Mouse (Mus musculus) adrenal gland, postnatal 10 days (tissue): ENCODE data around the gene Slc25a45. TPM values are rescaled to one million over a fixed set of nuclear protein-coding genes. Genes with fewer than 3 reads are reported as not detected.
"Not testable (repeated sequence)": the region's sequence is repeated elsewhere in the genome, so short reads cannot be mapped to it uniquely, and the experiment has no call there.

Experiments used
- DNase-seq: peaks from one replicate; pipeline ENCODE4 v3.0.0; 2021; ENCODE audit warnings: mixed read lengths
- total RNA-seq, 2 experiments: library from RNA; stranded (reverse); gene quantifications; 2 replicates each; pipeline ENCODE4 v1.2.3; 2021

Gene Slc25a45
- total RNA-seq, 2 experiments from 2014 or later = 13.4 to 14.2 TPM

DNA sequence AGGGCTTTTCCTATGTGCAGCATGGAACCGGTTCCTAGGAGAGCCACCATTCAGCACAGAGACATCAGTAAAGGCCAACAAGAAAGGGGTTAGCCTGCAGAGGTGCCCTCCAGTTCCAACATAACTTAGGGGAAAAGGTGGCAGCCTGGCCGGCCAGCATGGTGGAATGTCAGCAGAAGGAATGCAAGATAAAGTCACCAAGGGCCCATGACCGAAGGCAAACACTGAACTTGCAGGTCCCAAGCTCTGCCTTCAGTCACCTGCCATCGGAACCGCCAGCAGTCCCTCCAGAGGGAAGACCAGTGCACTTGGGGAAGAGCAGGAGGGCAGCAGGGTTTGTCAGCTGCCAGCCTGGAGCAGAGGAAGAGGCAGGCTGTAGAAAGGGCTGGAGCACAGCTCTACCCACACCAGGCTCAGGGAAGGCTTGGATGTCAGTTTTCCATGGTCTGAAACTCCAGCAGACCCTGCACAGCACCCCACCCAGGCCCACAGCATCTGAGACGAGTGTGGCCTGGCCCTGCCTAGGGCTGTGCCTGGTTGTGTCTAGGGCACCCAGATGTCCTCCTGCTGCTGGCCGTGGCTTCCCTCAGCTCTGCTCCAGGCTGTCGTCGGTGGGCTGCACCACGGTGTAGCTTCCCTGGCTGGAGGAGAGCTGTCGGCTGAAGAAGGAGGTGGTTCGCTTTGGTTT lies 25.4 kb upstream of the Slc25a45 start:
- peak; percentile 6 for DNase-seq

DNA sequence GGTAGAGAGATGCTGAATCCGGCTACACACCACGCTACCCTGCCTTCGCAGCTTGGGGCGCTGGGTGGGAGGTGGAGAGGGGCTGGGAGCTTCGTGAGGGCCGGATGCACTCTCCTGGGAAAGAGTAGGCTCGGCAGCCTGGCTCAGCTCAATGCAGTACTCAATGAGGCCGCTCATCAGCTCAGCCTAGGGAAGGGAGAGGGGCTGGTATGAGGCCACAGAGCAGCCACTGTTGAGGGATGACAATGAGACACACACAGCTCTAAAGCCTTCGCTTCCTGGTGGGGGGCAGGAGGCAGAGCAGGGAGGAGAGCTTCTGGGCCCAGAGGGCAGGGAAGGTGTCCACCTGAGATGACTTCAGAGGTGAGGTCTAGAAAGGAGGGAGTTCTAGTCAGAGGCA lies 21.0 kb upstream of the Slc25a45 start:
- DNase-seq = no peak

DNA sequence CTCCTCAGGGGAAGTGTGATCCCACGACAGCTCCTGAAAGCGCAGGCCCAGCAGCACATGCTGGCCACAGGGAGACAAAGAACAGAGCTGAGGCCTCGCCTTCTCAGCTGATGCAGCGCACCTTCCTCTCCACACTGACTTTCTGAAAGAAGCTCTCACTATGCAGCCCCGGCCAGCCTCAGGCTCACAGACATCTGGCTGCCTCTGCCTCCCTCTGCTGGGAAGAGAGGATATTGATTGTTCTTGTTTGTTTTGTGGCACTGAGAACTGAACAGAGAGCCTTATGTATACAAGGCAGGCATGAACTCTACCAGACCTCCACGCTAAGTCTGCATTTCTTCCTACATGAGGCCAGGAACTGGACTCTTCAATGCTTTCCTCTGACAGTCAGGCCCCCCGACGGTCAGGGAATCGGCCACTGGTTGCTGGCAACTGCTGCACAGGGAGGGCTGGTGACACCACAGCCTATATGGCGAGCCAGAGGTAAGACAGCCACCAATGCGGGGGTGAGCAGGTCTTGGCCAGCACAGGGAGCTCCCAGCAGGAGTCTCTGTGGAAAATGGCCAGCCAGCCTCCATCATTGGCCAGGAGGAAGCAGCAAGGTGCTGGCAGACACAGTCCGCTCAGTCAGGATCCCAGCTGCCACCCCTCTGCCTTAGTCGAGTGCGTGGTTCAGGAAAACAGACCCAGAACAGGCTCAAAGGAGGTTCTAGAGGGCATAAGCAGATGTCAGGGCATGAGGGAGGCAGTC lies 15.1 kb upstream of the Slc25a45 start:
- DNase-seq = no peak

DNA sequence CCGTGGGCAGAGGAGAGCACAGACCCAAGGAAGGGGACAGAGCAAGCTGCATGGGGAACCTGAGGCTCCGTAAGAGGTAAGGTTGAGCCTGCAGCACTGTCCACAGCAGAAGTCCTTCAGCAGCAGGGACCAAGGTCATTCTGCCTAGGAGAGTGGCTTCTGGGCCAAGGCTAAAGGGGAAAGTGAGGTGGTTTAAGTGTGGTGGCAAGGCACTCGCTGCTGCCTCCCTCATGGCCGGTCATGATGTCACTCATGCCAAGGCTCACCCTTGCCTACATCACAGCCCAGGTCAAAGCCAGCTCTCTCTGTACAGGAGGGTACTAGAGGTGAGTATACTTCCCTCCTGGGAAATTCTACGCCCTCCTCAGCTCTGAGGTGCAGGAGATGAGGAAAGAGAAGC lies 13.8 kb upstream of the Slc25a45 start:
- peak; percentile 24 for DNase-seq

DNA sequence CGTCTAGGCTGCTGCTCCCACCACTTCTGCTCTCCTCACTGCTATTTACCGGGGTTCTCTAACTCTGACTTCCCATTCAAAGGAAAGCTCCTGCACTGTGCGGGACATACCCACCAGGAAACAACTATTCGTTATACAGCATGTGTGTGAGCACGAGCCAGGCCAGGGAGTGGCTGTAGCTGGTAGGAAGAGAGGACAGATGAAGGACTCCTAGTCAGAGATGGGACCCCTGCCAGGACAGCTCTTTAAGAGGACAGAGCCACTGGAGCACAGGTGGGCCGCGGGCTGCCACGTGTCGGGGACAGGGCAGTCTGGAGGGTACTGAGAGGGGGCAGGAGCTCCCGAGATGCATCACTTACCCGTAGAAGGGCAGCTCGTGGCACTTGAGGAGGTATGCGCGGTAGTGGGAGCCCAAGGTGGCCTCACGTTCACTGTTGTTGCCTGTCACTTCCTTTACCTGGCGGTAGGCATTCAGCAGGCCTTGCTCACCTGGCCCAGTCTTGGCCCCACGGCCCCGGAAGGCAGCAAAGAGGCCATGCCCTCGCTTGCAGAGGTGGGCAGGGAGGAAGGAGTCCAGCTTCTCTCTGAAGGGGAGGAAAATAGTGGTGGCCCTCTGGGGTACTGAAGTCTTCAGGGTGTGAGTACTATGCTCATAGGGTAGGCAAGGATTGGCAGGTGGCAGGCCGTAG lies 12.8 kb upstream of the Slc25a45 start:
- no peak for DNase-seq

GRCm38 (mm10) chr19:5868096-5868495 lies 9.5 kb upstream of the Slc25a45 start:
- DNase-seq = peak; percentile 56

GRCm38 (mm10) chr19:5871273-5871672 lies 6.3 kb upstream of the Slc25a45 start:
- DNase-seq = peak; percentile 30

- no peak for DNase-seq
These were observed 5.9 kb upstream of the Slc25a45 start for GRCm38 (mm10) chr19:5871683-5872082.

GRCm38 (mm10) chr19:5872528-5872927 lies 5.1 kb upstream of the Slc25a45 start:
- DNase-seq = no peak

DNA sequence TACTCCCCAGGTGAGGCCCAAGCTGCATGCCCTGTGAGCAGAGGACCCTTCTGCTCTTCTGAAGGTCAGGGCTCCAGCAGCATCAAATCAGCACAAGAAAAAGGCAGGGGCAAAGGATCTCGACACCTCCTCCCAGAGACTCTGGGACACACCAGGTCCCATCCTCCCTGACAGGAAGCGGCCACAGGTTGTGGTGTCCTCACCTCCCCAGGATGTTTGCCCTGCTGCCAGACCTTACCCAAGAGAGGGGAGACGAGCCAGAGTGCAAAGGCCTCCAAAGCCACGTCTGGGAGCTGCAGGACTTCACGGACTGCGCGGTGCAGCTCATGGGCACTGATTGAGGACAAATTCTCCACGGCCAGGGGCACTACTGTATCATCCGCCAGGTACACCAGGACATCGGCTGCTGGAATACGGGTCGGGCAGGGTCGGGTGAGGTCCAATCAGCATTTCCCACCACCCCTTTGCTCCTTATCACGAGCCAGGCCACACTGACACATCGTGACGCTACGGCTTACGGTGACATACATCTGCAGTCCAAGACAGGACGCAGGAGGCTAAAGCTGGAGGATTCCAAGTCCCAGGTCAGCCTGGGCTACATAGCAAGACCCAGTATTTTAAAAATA lies 4.6 kb upstream of the Slc25a45 start:
- no peak for DNase-seq

DNA sequence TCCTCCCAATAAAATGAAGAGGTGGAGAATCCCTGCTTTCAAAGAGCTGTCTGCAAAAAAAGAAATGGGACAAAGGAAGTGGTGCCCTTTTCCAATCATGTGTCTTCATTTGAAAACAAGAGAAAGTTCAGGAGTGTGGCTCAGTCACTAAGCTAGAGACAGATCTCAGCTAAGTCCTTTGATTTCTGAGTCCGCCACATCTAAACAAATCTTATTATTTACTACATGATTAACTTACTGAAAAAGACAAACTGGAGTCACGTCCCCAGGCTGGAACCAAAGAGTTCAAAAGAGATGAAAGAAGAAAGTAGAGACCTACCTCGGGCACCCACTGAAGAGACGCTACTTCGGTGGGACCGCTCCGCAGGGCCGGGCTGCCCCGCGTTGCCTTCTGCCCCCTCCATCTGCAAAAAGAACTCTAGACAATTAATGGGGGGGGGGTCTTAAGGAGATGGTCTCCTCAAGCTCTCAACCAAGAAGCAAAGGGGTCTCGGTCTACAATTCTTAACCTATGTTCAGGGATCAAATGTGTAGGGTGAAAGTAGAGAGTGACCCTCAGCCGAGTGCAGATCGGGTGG lies 3.1 kb upstream of the Slc25a45 start:
- no peak for DNase-seq

- peak; percentile 94 for DNase-seq
These were observed 2.6 kb upstream of the Slc25a45 start, which contains the start of gene Frmd8 for GRCm38 (mm10) chr19:5874969-5875480. Gene Frmd8 (minus strand): TSS chr19:5875274.

DNA sequence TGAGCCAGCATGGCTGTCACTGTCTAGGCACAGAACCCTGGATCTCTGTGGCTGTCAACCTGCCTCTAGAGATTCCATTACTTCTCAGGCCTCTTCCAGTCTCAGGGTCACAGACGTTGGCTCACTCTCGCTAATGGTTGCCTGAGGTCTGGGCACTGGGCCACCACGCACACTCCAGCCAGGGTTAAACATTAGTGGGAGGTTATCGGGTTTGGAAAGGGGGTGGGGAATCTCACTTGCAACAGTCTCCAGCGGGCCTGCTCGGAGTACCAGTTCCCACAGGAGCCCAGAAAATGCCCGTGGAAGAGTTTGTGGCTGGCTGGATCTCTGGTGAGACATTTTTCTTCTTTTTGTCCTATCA lies 734 bp downstream of the Slc25a45 start:
- peak; percentile 89 for DNase-seq

- DNase-seq = peak; percentile 46
These were observed 1.3 kb downstream of the Slc25a45 start for GRCm38 (mm10) chr19:5878916-5879315.

DNA sequence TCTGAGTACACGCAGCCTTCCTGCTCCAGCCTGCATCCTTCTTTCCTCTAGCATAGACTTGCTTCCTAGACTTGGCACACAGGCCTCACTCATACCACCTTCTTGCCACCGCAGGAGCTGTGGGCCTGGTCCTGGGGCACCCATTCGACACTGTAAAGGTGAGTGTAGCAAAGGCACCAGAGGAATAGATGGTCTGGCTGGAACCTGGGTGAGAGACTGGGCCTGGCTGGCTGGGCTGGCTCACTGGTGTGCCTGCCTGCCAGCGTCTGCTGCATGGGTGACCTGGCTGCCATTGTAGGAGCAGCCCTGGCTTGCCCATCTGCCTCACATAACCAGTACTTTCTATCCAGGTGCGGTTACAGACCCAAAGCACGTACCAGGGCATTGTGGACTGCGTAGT lies 2.1 kb downstream of the Slc25a45 start:
- DNase-seq = no peak

GRCm38 (mm10) chr19:5881155-5881554 lies 3.5 kb downstream of the Slc25a45 start:
- no peak for DNase-seq

DNA sequence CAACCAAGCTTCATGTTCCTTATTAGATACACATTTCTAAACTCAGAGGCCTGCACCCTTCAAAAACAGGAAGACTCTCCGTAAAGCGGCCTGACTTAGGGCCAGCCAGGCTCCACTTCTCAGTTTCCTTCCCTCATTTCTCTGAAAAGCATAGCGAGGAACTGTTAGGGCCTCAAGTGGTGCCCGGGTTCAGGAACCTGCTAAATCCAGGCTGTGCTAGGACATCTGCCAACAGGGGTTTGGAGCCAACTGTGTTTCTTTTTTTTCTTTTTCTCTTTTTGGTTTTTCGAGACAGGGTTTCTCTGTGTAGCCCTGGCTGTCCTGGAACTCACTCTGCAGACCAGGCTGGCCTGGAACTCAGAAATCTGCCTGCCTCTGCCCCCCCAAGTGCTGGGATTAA lies 4.5 kb downstream of the Slc25a45 start:
- DNase-seq = not testable (repeated sequence)

DNA sequence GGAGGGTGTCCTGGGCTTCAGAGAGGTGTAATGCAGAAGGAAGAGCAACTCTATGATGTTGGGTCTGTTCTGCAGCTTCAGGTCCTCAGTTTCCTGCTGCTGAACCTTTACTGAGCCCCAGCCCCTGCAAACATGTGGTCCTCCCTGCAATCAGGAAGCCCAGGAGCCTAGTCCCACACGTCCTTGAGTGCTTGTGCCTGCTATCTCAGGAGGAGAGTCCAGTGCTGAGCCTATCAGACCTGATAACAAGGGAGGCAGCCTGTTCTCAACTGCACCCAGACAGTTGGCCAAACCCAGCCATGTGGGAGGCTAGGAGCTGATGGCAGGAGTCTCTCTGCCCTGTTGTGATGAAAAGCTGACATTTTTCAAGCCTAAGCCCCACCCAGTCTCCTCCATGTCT lies 6.3 kb downstream of the Slc25a45 start:
- no peak for DNase-seq

DNA sequence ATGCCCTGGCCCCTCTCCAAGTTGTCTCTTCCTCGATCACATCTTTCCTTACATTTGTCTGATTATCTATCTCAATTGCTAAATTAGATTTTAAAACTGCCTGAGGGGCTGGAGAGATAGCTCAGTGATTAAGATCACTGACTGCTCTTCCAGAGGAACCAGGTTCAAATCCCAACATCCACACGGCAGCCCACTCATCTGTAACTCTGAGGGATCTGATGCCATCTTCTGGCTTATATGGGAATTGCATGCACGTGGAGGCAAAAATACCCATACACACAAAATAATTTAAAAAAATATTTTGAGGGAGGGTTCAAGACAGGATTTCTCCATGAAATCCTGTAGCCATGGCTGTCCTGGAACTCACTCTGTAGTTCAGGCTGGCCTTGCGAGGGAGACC lies 8.2 kb downstream of the Slc25a45 start:
- DNase-seq = no peak

- DNase-seq = no peak
These were observed 9.7 kb downstream of the Slc25a45 start for GRCm38 (mm10) chr19:5887234-5887815.

GRCm38 (mm10) chr19:5889211-5889610 lies 11.6 kb downstream of the Slc25a45 start:
- no peak for DNase-seq
